Mouse (Mus musculus) ES-Bruce4 (cell line): ENCODE measurements around the gene Efcab11. TPM values are rescaled to one million over a fixed set of nuclear protein-coding genes. Genes with fewer than 3 reads are reported as not detected.
A peak's percentile ranks its signal among the peaks of the same experiment; 100 is the strongest.

Experiments
- H3K27ac ChIP-seq: 2 replicates; pipeline ENCODE4 v1.5.1; 2012; ENCODE audit warnings: low read length, inconsistent platforms; ENCODE audit not compliant: insufficient read depth
- H3K27me3 ChIP-seq: 2 replicates; pipeline ENCODE4 v1.6.1; 2012; ENCODE audit warnings: mild to moderate bottlenecking, low read length, inconsistent platforms; ENCODE audit not compliant: control insufficient read depth, poor library complexity, insufficient read depth, severe bottlenecking
- H3K36me3 ChIP-seq: 2 replicates; pipeline ENCODE4 v1.6.1; 2012; ENCODE audit warnings: inconsistent platforms, mild to moderate bottlenecking, low read length, moderate library complexity; ENCODE audit not compliant: control insufficient read depth, poor library complexity, insufficient read depth, severe bottlenecking
- H3K4me1 ChIP-seq: one replicate; pipeline ENCODE4 v1.8.1; 2011; ENCODE audit warnings: low read length; ENCODE audit not compliant: control insufficient read depth, insufficient read depth
- H3K4me3 ChIP-seq: 2 replicates; pipeline ENCODE4 v1.5.1; 2011; ENCODE audit warnings: low read depth, mild to moderate bottlenecking, low read length
- H3K9ac ChIP-seq: 2 replicates; pipeline ENCODE4 v1.6.1; 2012; ENCODE audit warnings: low read depth, mild to moderate bottlenecking, inconsistent platforms; ENCODE audit not compliant: poor library complexity, severe bottlenecking
- H3K9me3 ChIP-seq: replicated peaks from 2 replicates; pipeline ENCODE4 v1.6.1; 2012; ENCODE audit warnings: mild to moderate bottlenecking, low read length, inconsistent platforms; ENCODE audit not compliant: control insufficient read depth, poor library complexity, insufficient read depth, severe bottlenecking
- CTCF ChIP-seq: IDR thresholded peaks from one replicate; pipeline ENCODE4 v1.8.1; 2011; ENCODE audit warnings: low read depth, low read length
- EP300 ChIP-seq: IDR thresholded peaks from 2 replicates; pipeline ENCODE4 v1.6.1; 2011; ENCODE audit warnings: low read depth, low read length; ENCODE audit not compliant: insufficient read depth
- POLR2A ChIP-seq: IDR thresholded peaks from one replicate; pipeline ENCODE4 v1.8.1; 2011; ENCODE audit warnings: low read length; ENCODE audit not compliant: insufficient read depth
- polyA plus RNA-seq: library from polyadenylated mRNA; stranded (reverse); fragments of >200 nt; gene quantifications from 2 replicates; pipeline ENCODE4 v1.2.4, GENCODE M21; 2011; ENCODE audit warnings: low read depth; ENCODE audit not compliant: missing spikeins, insufficient read depth, insufficient read length

Gene Efcab11
- polyA plus RNA-seq, 1 experiment: 8.4 TPM

- Histone ChIP-seq H3K9ac (peak overlapping the region; percentile 88), H3K27ac (peak overlapping the region; percentile 14)
Observed at GRCm38 (mm10) chr12:99885282-99885901, 1.2 kb upstream of the Efcab11 start.

GRCm38 (mm10) chr12:99883713-99884105 is 530 bp downstream of the Efcab11 start:
- Histone ChIP-seq H3K27me3 (no peaks in the 10 kb centered on the region), H3K9ac (peak overlapping the region; percentile 88), H3K27ac (peak overlapping the region; percentile 97), H3K9me3 (no peaks in the 10 kb centered on the region; the same call in 1 of the 2 replicates), H3K36me3 (no peaks in the 10 kb centered on the region), H3K4me3 (peak overlapping the region; percentile 92), H3K4me1 (peaks cover 2% of the 10 kb centered on the region)
- TF ChIP-seq POLR2A: no peak
- no peak for TF ChIP-seq CTCF
- no peak for TF ChIP-seq EP300

More at GRCm38 (mm10) chr12:99885282-99885901, 1.2 kb upstream of the Efcab11 start:
- H3K4me1 ChIP-seq: peaks cover 2% of the 10 kb centered on the region
- TF ChIP-seq CTCF (no peak), POLR2A (no peak), EP300 (no peak)
- H3K36me3 ChIP-seq: no peaks in the 10 kb centered on the region
- no peaks in the 10 kb centered on the region for H3K27me3 ChIP-seq
- H3K9me3 ChIP-seq: no peaks in the 10 kb centered on the region; the same call in 1 of the 2 replicates
- H3K4me3 ChIP-seq: peak overlapping the region; percentile 92

- peak; percentile 51 for TF ChIP-seq POLR2A
- TF ChIP-seq CTCF: no peak
- Histone ChIP-seq H3K4me3 (peak overlapping the region; percentile 92), H3K4me1 (peaks cover 2% of the 10 kb centered on the region), H3K9ac (peak overlapping the region; percentile 88), H3K36me3 (no peaks in the 10 kb centered on the region), H3K9me3 (no peaks in the 10 kb centered on the region; the same call in 1 of the 2 replicates), H3K27ac (no peak overlapping the region), H3K27me3 (no peaks in the 10 kb centered on the region)
Observed at GRCm38 (mm10) chr12:99883000-99883712, 1.1 kb downstream of the Efcab11 start.

GRCm38 (mm10) chr12:99874609-99875008 is 9.6 kb downstream of the Efcab11 start:
- H3K4me1 ChIP-seq: peaks cover 1% of the 10 kb centered on the region

GRCm38 (mm10) chr12:99873443-99873842 is 10.8 kb downstream of the Efcab11 start:
- Histone ChIP-seq H3K36me3 (no peaks in the 10 kb centered on the region), H3K4me1 (peaks cover 1% of the 10 kb centered on the region), H3K27ac (peak overlapping the region; percentile 41), H3K9me3 (no peaks in the 10 kb centered on the region), H3K27me3 (no peaks in the 10 kb centered on the region), H3K4me3 (no peak overlapping the region), H3K9ac (no peak overlapping the region)
- TF ChIP-seq CTCF: no peak
- TF ChIP-seq EP300: no peak
- no peak for TF ChIP-seq POLR2A

More at GRCm38 (mm10) chr12:99874609-99875008, 9.6 kb downstream of the Efcab11 start:
- Histone ChIP-seq H3K27ac (no peak overlapping the region), H3K4me3 (no peak overlapping the region), H3K27me3 (no peaks in the 10 kb centered on the region), H3K9me3 (no peaks in the 10 kb centered on the region), H3K9ac (no peak overlapping the region), H3K36me3 (no peaks in the 10 kb centered on the region)
- no peak for TF ChIP-seq POLR2A
- no peak for TF ChIP-seq EP300
- no peak for TF ChIP-seq CTCF

GRCm38 (mm10) chr12:99868821-99869220 is 15.4 kb downstream of the Efcab11 start:
- H3K4me3 ChIP-seq: no peak overlapping the region
- no peak overlapping the region for H3K9ac ChIP-seq
- no peaks in the 10 kb centered on the region for H3K9me3 ChIP-seq
- TF ChIP-seq CTCF (no peak), EP300 (no peak), POLR2A (no peak)
- H3K4me1 ChIP-seq: peaks cover 1% of the 10 kb centered on the region
- H3K27ac ChIP-seq: no peak overlapping the region
- no peaks in the 10 kb centered on the region for H3K27me3 ChIP-seq
- no peaks in the 10 kb centered on the region for H3K36me3 ChIP-seq
